Mouse (Mus musculus) hindbrain, embryonic 14.5 days (tissue): ENCODE data around the gene Ift122. TPM values are rescaled to one million over a fixed set of nuclear protein-coding genes. Genes with fewer than 3 reads are reported as not detected.

Source experiments
- ATAC-seq: fragments of 200-750 bp; cut with Nextera tagmentation; 2 replicates; pipeline ENCODE4 v1.8.0; 2017; ENCODE audit warnings: moderate number of reproducible peaks, mild to moderate bottlenecking, moderate TSS enrichment, moderate library complexity; ENCODE audit not compliant: low FRiP score
- DNase-seq: peaks from one replicate; pipeline ENCODE4 v3.0.0-alpha.2; 2015; ENCODE audit warnings: low spot score
- H3K27ac ChIP-seq: fragments of 300-500 bp; sonication (generic); 2 replicates; pipeline ENCODE4 v1.5.1; 2014; ENCODE audit warnings: mild to moderate bottlenecking, moderate library complexity
- H3K27me3 ChIP-seq: fragments of 300-500 bp; sonication (generic); 2 replicates; pipeline ENCODE4 v1.6.1; 2014; ENCODE audit warnings: mild to moderate bottlenecking, low read length, mixed read lengths; ENCODE audit not compliant: control insufficient read depth, insufficient read depth
- H3K36me3 ChIP-seq: fragments of 300-500 bp; sonication (generic); replicated peaks from 2 replicates; pipeline ENCODE4 v1.6.1; 2014; ENCODE audit not compliant: control insufficient read depth, insufficient read depth
- H3K4me1 ChIP-seq: fragments of 300-500 bp; sonication (generic); replicated peaks from 2 replicates; pipeline ENCODE4 v1.6.1; 2014; ENCODE audit warnings: antibody characterized with exemption, low read length, mixed read lengths; ENCODE audit not compliant: control insufficient read depth, insufficient read depth
- H3K4me2 ChIP-seq: fragments of 300-500 bp; sonication (generic); replicated peaks from 2 replicates; pipeline ENCODE4 v1.6.1; 2014; ENCODE audit warnings: mild to moderate bottlenecking, moderate library complexity
- H3K4me3 ChIP-seq: fragments of 300-500 bp; sonication (generic); replicated peaks from 2 replicates; pipeline ENCODE4 v1.5.1; 2014; ENCODE audit warnings: mild to moderate bottlenecking, low read length
- H3K9ac ChIP-seq: fragments of 300-500 bp; sonication (generic); 2 replicates; pipeline ENCODE4 v1.6.1; 2014
- H3K9me3 ChIP-seq: fragments of 300-500 bp; sonication (generic); 2 replicates; pipeline ENCODE4 v1.6.1; 2016; ENCODE audit warnings: low read length; ENCODE audit not compliant: control insufficient read depth
- WGBS: fragments of 180-500 bp; shearing (Covaris S2); extraction: QIAGEN DNeasy Blood & Tissue Kit; methylation state at CpG from one replicate; pipeline ENCODE4 v1.1.7; 2014; 5-methylcytosine and 5-hydroxymethylcytosine counted together
- polyA plus RNA-seq: library from polyadenylated mRNA; unstranded; fragments of >200 nt; fragmentation: Nextera tagmentation; extraction: Ambion mirVana; gene quantifications from 2 replicates; pipeline ENCODE4 v1.2.1, GENCODE M21; 2014

The Ift122 gene
- 26.2 and 28.5 TPM in 2 replicates for polyA plus RNA-seq

DNA sequence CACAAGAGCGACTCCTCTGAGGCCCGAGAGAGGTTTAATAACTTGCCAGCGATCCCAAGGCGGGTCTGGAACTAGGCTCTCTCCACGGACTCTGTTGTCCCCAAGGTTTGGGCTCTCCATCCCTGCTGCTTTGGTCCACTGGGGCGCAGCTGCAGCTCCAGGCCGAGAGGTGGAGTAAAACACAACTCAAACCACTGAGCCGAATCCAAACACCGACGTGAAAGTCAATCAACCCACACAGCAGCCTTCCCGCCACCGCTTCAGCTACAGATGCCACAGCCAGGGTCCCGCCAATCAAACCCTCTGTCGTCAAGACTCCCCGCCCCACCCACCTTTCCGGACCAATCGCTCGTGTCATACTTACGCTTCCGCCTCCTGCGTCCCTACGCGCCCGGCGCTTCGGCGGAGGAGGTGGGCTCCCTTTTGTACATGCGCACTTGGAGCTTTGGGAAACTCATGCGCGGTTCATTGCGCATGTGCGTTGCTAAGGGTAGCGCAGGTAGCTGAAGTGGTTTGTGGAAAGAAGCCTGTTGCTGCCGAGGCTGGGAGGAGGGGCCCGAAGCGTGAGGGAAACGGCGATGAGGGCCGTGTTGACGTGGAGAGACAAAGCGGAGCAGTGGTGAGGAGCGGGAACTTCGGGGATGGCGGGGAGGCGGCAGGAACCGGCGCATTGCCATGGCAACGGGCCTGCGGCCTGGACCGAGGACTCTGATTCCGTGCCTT lies at the start of gene Ift122, which contains the start of gene Mbd4:
Ift122 (plus strand) TSS at position 380 of the 723 bp plus-strand sequence.
Mbd4 (minus strand) TSS at position 281 of the 723 bp plus-strand sequence.
- Histone ChIP-seq H3K36me3 (peaks cover 10% of the 10 kb centered on the region), H3K9ac (peak within 1 kb of the TSS; percentile 46), H3K27me3 (no peaks in the 10 kb centered on the region), H3K27ac (peak within 1 kb of the TSS; percentile 81), H3K4me1 (peaks cover 13% of the 10 kb centered on the region), H3K4me3 (peak within 1 kb of the TSS; percentile 48), H3K4me2 (peak within 1 kb of the TSS; percentile 55), H3K9me3 (no peaks in the 10 kb centered on the region)
- ATAC-seq (peak; percentile 99), DNase-seq (peak; percentile 99)
- under 1% methylated on average over 51 of the region's 51 CpGs for WGBS

DNA sequence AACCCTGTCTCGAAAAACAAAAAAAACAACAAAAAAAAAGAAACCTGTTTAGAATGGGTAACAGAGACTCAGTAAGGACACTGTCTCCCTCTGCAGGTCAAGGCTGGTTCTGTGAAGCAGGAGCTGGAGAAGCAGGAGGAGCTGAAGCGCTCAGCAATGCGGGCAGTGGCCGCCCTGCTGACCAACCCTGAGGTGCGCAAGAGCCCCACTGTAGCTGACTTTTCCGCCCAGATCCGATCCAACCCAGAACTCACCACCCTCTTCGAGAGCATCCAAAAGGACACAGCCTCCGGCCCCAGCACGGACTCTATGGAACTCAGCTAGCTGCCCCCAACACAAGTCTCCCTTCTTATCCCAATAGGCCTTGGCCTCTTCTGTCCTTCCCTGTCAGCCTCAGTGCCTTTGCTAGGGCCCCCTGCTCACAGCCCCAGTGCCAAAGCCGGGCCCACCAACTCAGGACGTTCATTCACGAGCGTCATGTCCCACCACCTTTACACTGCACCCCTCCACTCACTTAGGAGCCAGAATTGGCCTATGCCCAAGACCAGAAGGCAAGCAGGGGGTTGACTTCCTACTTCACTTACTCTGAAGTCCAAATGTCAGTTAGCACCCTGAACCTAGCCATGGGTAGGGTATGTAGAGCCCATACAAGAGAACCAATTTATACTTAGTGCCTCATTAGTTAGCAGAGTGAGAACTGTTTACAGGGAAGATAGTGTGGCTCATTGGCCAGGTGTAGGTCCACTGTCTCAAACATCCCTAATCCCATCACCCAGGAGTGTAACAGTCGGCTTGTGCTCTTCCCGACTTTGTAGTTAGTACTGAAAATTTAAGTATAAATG lies 49.5 kb upstream of the Ift122 start:
- ATAC-seq (no peak; the same call in 1 of the 2 replicates), DNase-seq (peak; percentile 69)
- Histone ChIP-seq H3K27ac (no peak overlapping the region), H3K9ac (no peak overlapping the region), H3K36me3 (peaks cover 86% of the 10 kb centered on the region), H3K9me3 (no peaks in the 10 kb centered on the region), H3K4me2 (no peak overlapping the region), H3K27me3 (no peaks in the 10 kb centered on the region), H3K4me3 (no peak overlapping the region), H3K4me1 (peaks cover 21% of the 10 kb centered on the region)
- WGBS, result 45% methylated on average over 16 of the region's 16 CpGs

DNA sequence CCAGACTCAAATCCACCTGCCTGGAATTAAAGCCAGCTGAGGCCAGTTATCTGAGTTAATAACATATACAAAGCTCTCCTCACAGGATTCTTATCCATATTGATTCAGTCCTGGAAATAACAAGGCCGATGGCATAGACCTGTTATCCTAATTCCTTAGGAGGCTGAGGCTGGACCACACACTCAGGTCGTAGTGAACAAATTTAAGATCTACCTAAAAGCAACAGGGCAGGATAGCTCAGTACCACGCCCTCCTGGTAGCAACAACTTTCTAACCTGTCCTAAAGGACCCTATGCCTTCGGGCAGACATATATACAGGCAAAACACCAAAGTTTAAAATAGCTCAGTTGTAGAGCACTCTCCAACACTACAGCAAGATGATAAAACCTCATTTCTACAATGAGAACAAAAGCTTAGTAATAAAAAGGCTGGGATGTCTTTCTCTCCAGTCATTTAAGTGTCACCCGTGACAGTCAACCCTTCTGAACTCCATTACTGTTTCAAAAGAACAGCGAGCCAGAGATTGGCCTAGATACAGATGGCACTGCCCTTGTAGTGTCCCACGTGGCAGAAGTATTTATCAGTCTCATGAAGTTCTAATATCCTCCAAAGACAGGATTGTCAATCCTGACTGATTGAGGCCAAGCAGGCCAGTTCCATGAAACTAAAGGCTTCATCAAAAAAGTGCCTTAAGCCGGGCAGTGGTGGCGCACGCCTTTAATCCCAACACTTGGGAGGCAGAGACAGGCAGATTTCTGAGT lies 48.7 kb upstream of the Ift122 start:
- ATAC-seq (no peak), DNase-seq (no peak)
- Histone ChIP-seq H3K4me2 (no peak overlapping the region), H3K27me3 (no peaks in the 10 kb centered on the region), H3K36me3 (peaks cover 77% of the 10 kb centered on the region), H3K4me1 (peaks cover 21% of the 10 kb centered on the region), H3K9me3 (no peaks in the 10 kb centered on the region), H3K4me3 (no peak overlapping the region), H3K9ac (no peak overlapping the region), H3K27ac (no peak overlapping the region)
- WGBS, result 71% methylated on average over 10 of the region's 10 CpGs

DNA sequence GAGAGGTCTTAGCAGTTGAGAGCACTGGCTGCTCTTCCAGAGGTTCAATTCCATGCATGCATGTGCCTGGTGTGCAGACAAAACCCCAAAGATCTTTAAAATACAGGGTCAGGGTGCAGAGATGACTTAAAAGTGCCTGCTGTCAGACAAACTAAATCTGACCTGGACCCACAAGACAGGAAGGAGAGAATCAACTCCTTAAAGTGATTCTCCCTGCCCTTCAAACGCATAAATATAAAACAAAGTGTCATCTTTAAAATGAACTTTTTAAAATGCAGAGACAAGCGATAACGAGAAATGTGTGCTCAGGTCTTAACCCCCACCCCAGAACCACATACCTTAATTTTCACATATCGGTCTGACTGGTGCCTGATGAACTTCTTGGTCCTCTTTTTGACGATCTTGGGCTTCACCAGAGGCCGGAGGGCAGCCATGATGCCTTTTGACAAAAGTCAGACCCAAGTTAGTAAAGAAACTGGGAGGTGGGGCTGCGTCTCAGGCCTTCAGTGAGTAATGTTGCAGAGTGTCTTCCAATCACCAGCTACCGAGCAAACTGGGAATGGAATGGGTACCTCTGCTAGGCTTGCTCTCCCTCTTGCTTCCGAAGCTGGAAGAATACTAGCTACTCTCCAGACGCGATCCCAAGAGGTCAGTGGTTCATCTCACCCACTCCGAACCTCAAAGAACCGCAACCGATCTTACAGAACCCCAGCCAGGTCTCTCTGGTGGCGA lies 45.6 kb upstream of the Ift122 start:
- DNase-seq (no peak), ATAC-seq (no peak)
- Histone ChIP-seq H3K4me3 (peak overlapping the region; percentile 94), H3K4me2 (peak overlapping the region; percentile 84), H3K4me1 (peaks cover 21% of the 10 kb centered on the region), H3K27me3 (no peaks in the 10 kb centered on the region), H3K9ac (peak overlapping the region; percentile 99), H3K36me3 (peaks cover 47% of the 10 kb centered on the region), H3K27ac (peak overlapping the region; percentile 94), H3K9me3 (no peaks in the 10 kb centered on the region)
- WGBS, result 4% methylated on average over 15 of the region's 15 CpGs

DNA sequence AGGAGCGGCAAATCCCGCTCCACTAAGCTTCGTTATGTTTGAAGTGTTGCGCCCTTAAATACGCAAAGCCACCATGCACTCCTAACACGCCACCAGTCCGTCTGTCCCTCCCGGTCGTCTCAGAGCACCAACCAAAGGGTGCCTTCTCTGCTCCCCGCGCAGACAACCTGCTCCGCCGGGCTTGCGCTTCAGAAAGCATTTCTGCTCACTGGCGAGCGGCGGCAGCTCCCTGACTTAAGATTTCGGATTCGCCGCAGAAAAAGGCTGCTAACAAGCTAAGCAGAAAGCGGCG lies 45.1 kb upstream of the Ift122 start:
- Histone ChIP-seq H3K27me3 (no peaks in the 10 kb centered on the region), H3K9me3 (no peaks in the 10 kb centered on the region), H3K36me3 (peaks cover 42% of the 10 kb centered on the region), H3K4me1 (peaks cover 21% of the 10 kb centered on the region), H3K4me2 (peak overlapping the region; percentile 84), H3K9ac (peak overlapping the region; percentile 99), H3K4me3 (peak overlapping the region; percentile 94), H3K27ac (peak overlapping the region; percentile 94)
- ATAC-seq (no peak), DNase-seq (no peak)
- WGBS, result under 1% methylated on average over 22 of the region's 22 CpGs

DNA sequence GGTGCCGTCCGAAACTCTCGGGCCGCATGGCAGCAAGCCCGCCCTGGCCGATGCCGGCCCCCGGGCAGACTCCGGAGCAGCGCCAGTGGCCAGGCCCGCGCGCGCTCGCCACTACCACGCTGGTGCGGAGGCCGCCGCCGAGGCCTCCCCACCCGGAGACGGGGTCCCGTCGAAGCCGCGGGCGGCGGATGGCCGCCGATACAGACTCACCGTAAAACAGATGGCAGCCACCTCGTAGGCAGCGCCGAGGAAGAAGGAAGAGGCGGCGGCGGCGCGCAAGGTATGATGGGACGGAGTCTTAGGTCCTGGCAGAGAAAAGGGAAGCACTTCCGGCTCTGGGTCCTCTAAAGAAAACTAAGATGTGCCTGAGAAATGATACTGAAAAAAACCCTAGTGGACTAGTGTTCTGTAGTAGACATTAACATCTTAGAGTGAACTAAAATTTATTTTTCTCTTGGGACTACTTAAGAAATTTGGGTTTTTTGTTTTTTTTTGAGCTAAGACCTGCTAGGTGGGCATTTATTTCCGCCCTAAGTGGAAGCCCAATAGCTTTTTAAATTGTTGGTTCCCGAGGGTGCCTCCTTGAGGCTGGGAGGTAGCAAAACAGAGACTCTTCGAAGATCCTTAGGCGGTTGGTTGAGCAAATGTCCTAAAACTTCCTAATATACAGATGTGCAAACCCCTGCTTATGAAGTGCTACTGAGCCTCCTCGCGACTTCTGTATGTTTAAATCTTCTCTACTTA lies 44.6 kb upstream of the Ift122 start, which contains the start of gene Rpl32:
Rpl32 (minus strand) TSS at position 260 of the 744 bp plus-strand sequence.
- Histone ChIP-seq H3K27ac (peak within 1 kb of the TSS; percentile 94), H3K27me3 (no peaks in the 10 kb centered on the region), H3K36me3 (peaks cover 37% of the 10 kb centered on the region), H3K4me3 (peak within 1 kb of the TSS; percentile 94), H3K4me2 (peak within 1 kb of the TSS; percentile 84), H3K9ac (peak within 1 kb of the TSS; percentile 99), H3K9me3 (no peaks in the 10 kb centered on the region), H3K4me1 (peaks cover 21% of the 10 kb centered on the region)
- 1% methylated on average over 47 of the region's 47 CpGs for WGBS
- ATAC-seq (peak; percentile 86), DNase-seq (peak; percentile 92)

DNA sequence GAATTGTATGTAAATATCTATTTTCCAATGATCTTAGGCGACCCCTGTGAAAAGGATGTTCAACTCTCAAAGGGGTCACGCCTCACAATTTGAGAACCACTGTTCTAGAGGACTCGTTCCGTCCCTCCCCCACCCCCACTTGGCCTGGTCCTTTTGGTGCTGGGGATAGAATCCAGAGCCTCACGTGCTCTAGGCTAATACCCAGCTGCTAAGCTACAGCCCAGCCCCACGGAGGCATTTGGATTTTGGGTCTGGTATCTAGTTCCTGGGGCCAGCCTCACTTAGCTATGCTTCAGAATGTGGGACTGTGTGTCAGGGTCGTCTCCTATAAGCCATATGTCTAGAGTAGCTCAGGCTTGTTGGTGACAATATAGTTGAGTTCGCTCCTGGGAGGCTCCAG lies 41.7 kb upstream of the Ift122 start:
- no peak for ATAC-seq
- H3K9ac ChIP-seq, result no peak overlapping the region
- peaks cover 7% of the 10 kb centered on the region for H3K36me3 ChIP-seq
- WGBS, result 75% methylated on average over 8 of the region's 8 CpGs
- H3K4me3 ChIP-seq, result no peak overlapping the region
- H3K27me3 ChIP-seq, result no peaks in the 10 kb centered on the region
- H3K27ac ChIP-seq, result no peak overlapping the region
- H3K9me3 ChIP-seq, result no peaks in the 10 kb centered on the region
- H3K4me1 ChIP-seq, result peaks cover 11% of the 10 kb centered on the region
- no peak for DNase-seq
- H3K4me2 ChIP-seq, result no peak overlapping the region

DNA sequence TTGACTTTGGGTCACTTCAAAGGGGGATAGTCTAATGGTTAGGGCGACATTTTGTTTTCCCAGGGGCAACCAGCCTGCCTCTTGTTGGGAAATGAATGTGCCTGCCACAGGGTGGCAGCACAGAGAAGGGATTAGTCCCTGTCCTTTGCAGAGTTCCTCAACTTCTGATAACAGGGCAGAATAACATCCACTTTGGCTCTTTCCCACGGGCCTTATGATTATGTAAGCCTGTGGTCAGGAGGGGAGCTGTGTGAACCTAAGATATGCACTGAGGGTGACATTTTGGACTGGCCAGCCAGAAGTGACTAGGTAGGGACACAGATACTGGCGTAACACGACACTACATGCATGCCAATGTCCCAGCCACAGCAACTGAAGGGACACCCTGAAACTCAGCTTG lies 39.2 kb upstream of the Ift122 start:
- ATAC-seq (no peak), DNase-seq (peak; percentile 52)
- Histone ChIP-seq H3K27ac (no peak overlapping the region), H3K4me1 (no peaks in the 10 kb centered on the region), H3K9me3 (no peaks in the 10 kb centered on the region), H3K4me2 (no peak overlapping the region), H3K9ac (no peak overlapping the region), H3K27me3 (no peaks in the 10 kb centered on the region), H3K36me3 (no peaks in the 10 kb centered on the region), H3K4me3 (no peak overlapping the region)
- 34% methylated on average over 4 of the region's 4 CpGs for WGBS
